Mouse (Mus musculus) hindbrain, embryonic 15.5 days (tissue): ENCODE measurements around the gene Med28. TPM values are rescaled to one million over a fixed set of nuclear protein-coding genes. Genes with fewer than 3 reads are reported as not detected.

Experiments used
- ATAC-seq: fragments of 200-750 bp; cut with Nextera tagmentation; 2 replicates; pipeline ENCODE4 v1.8.0; 2017; ENCODE audit warnings: low read depth, moderate number of reproducible peaks, moderate TSS enrichment; ENCODE audit not compliant: low FRiP score
- H3K27ac ChIP-seq: fragments of 300-500 bp; sonication (generic); replicated peaks from 2 replicates; pipeline ENCODE4 v1.5.1; 2015; ENCODE audit warnings: mild to moderate bottlenecking, inconsistent platforms
- H3K27me3 ChIP-seq: fragments of 300-500 bp; sonication (generic); 2 replicates; pipeline ENCODE4 v1.6.1; 2015; ENCODE audit warnings: control low read depth, inconsistent platforms
- H3K36me3 ChIP-seq: fragments of 300-500 bp; sonication (generic); 2 replicates; pipeline ENCODE4 v1.6.1; 2015; ENCODE audit warnings: control low read depth, inconsistent platforms
- H3K4me1 ChIP-seq: fragments of 300-500 bp; sonication (generic); replicated peaks from 2 replicates; pipeline ENCODE4 v1.6.1; 2015; ENCODE audit warnings: control low read depth, inconsistent platforms
- H3K4me2 ChIP-seq: fragments of 300-500 bp; sonication (generic); 2 replicates; pipeline ENCODE4 v1.6.1; 2015; ENCODE audit warnings: moderate library complexity, mild to moderate bottlenecking, inconsistent platforms
- H3K4me3 ChIP-seq: fragments of 300-500 bp; sonication (generic); 2 replicates; pipeline ENCODE4 v1.5.1; 2015; ENCODE audit warnings: mild to moderate bottlenecking, inconsistent platforms
- H3K9ac ChIP-seq: fragments of 300-500 bp; sonication (generic); 2 replicates; pipeline ENCODE4 v1.6.1; 2015; ENCODE audit warnings: inconsistent platforms
- H3K9me3 ChIP-seq: fragments of 300-500 bp; sonication (generic); 2 replicates; pipeline ENCODE4 v1.6.1; 2016; ENCODE audit warnings: control low read depth, inconsistent platforms
- WGBS: fragments of 180-500 bp; shearing (Covaris S2); methylation state at CpG from one replicate; pipeline ENCODE4 v1.1.7; 2015; 5-methylcytosine and 5-hydroxymethylcytosine counted together
- polyA plus RNA-seq: library from polyadenylated mRNA; unstranded; fragments of >200 nt; fragmentation: Nextera tagmentation; extraction: Ambion mirVana; gene quantifications from 2 replicates; pipeline ENCODE4 v1.2.1, GENCODE M21; 2015

Med28 gene
- polyA plus RNA-seq, 1 experiment from 2014 or later, result 249 TPM

DNA sequence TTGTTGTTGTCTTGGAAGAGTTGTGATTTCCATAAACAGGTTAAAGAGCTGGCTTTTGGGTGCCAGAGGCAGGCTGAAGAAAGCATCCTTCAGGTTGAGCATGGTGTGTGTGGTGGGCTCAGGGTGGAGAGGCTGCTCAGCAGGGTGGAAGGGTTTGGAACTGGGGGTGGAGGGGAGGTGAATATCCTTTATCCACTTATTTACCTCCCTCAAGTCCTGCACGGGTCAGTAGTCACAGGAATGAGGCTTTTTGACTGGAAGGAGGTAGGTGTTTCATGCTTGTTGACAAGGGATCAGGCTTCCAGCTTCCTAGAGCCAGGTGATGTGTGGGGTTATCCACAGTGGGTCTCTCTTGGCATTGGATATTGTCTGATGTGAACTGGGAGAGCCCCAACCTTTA, 5.4 kb upstream of the Med28 start:
- ATAC-seq, result no peak
- Histone ChIP-seq H3K4me3 (no peak overlapping the region), H3K27ac (no peak overlapping the region), H3K36me3 (peaks cover 23% of the 10 kb centered on the region), H3K4me1 (peaks cover 3% of the 10 kb centered on the region; the same call in 1 of the 2 replicates), H3K4me2 (no peak overlapping the region), H3K9ac (no peak overlapping the region), H3K27me3 (no peaks in the 10 kb centered on the region), H3K9me3 (no peaks in the 10 kb centered on the region)
- 88% methylated on average over 1 of the region's 1 CpGs for WGBS

DNA sequence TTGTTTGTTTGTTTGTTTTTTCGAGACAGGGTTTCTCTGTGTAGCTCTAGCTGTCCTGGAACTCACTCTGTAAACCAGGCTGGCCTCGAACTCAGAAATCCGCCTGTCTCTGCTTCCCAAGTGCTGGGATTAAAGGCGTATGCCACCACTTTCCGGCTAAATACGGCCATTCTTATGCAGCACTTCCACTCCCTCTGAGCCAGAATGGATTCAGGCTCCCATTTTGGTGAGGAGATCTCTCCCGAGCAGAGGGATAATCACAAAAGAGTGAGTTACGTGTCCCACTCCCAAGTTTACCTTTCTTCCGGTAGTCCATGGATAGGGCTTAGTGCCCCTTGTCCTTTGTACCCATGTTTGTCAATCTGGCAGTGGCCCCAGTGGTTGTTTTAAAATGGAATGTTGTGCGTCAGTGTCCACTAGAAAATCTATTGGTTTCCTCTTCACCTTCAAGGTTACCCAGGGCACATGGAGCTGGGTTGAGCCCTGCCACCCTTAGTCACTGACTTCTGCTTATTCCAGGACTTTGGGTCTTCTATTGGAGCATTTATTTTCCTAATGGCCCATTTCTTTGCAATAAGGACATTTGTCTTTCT, 4.8 kb upstream of the Med28 start:
- Histone ChIP-seq H3K27me3 (no peaks in the 10 kb centered on the region), H3K27ac (no peak overlapping the region), H3K4me2 (no peak overlapping the region), H3K4me3 (no peak overlapping the region), H3K4me1 (peaks cover 6% of the 10 kb centered on the region; the same call in 1 of the 2 replicates), H3K9me3 (no peaks in the 10 kb centered on the region), H3K9ac (no peak overlapping the region), H3K36me3 (peaks cover 18% of the 10 kb centered on the region)
- WGBS, result 94% methylated on average over 10 of the region's 10 CpGs
- no peak for ATAC-seq

DNA sequence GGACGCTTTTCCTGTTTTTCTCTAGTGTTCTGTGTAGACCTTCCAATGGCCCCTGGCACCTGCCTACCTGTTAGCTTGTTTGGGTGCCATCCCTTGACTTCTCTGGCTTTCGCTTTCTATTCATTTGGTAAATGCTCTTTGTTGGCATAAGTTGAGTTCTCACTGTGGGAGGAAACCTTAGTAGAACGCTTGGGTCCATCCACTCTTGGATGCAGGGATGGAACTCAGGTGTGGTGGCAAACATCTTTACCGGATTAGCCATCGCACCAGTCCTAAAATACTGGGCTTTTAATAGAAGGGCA, 731 bp downstream of the Med28 start:
- peak overlapping the region; percentile 96 for H3K4me2 ChIP-seq
- 5% methylated on average over 5 of the region's 5 CpGs for WGBS
- no peak overlapping the region for H3K27ac ChIP-seq
- H3K9me3 ChIP-seq, result no peaks in the 10 kb centered on the region
- H3K9ac ChIP-seq, result peak overlapping the region; percentile 98
- peaks cover 10% of the 10 kb centered on the region for H3K36me3 ChIP-seq
- H3K27me3 ChIP-seq, result no peaks in the 10 kb centered on the region
- no peak for ATAC-seq
- H3K4me3 ChIP-seq, result peak overlapping the region; percentile 95
- H3K4me1 ChIP-seq, result peaks cover 22% of the 10 kb centered on the region

DNA sequence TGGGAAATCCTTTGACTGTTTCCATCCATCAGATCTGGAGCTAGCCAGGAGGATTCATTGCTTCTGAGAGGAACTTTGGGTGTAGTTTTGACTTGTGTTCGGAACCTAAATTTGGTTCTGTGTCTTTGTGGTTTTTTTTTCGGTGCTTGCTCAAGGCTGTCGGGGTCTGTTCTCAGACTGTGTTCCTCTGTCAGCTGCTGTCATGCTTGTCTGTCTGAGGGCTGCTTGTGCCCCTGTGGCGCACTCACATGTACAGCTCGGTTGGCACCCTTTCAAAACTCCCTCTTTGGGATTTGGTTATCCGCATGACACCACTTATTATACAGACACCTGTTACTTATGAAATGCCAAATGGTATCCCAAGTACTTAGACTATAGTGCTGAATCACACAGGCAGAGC, 1.6 kb downstream of the Med28 start:
- H3K9me3 ChIP-seq, result no peaks in the 10 kb centered on the region
- no peaks in the 10 kb centered on the region for H3K27me3 ChIP-seq
- no peak overlapping the region for H3K9ac ChIP-seq
- WGBS, result 86% methylated on average over 6 of the region's 6 CpGs
- no peak overlapping the region for H3K27ac ChIP-seq
- peaks cover 22% of the 10 kb centered on the region for H3K4me1 ChIP-seq
- 0 out of 2 replicates have a peak overlapping the region, but pooled peaks have one; percentile 95 for H3K4me3 ChIP-seq
- ATAC-seq, result no peak
- H3K4me2 ChIP-seq, result peak overlapping the region; percentile 96
- H3K36me3 ChIP-seq, result peaks cover 18% of the 10 kb centered on the region

DNA sequence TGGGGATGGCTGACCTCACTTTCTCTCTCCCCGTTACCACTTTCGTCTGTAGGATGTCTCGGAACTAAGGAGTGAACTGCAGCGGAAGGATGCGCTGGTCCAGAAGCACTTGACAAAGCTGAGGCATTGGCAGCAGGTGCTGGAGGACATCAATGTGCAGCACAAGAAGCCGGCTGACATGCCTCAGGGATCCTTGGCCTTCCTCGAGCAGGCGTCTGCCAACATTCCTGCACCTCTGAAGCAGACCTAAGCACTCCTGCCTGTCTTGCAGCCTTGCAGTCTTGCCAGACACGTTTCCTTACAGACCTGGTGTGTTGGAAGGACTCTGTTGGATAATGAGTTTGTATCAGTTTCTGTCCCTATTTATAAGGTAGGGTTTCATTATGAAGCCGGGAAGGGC, 5.1 kb downstream of the Med28 start:
- no peak overlapping the region for H3K4me2 ChIP-seq
- H3K4me3 ChIP-seq, result no peak overlapping the region
- 95% methylated on average over 10 of the region's 10 CpGs for WGBS
- ATAC-seq, result no peak
- no peak overlapping the region for H3K9ac ChIP-seq
- peaks cover 17% of the 10 kb centered on the region for H3K4me1 ChIP-seq
- H3K27me3 ChIP-seq, result no peaks in the 10 kb centered on the region
- peaks cover 52% of the 10 kb centered on the region for H3K36me3 ChIP-seq
- H3K9me3 ChIP-seq, result no peaks in the 10 kb centered on the region
- no peak overlapping the region for H3K27ac ChIP-seq

DNA sequence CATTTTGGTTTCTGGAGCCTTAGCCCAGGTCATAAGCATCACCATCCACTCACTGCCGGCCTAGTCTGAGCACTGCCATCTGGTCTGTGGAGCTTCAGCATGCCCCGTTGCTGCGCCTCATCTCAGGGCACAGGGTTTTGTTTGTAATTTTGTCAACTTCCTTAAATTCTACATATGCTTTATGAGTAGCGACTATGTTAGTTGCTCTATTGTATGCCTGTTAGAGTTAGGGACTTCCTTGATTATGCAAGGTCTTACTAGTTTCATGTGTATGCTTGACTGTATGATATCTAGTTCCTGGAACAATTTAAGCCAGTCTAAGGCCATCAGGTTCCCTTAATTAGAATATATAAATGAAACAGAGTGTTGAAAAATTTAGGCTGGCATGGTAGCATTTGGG, 6.3 kb downstream of the Med28 start:
- Histone ChIP-seq H3K27ac (no peak overlapping the region), H3K4me2 (no peak overlapping the region), H3K4me3 (no peak overlapping the region), H3K9me3 (no peaks in the 10 kb centered on the region), H3K27me3 (no peaks in the 10 kb centered on the region), H3K36me3 (peaks cover 60% of the 10 kb centered on the region), H3K4me1 (peaks cover 10% of the 10 kb centered on the region), H3K9ac (no peak overlapping the region)
- no peak for ATAC-seq
- WGBS, result 95% methylated on average over 4 of the region's 4 CpGs

DNA sequence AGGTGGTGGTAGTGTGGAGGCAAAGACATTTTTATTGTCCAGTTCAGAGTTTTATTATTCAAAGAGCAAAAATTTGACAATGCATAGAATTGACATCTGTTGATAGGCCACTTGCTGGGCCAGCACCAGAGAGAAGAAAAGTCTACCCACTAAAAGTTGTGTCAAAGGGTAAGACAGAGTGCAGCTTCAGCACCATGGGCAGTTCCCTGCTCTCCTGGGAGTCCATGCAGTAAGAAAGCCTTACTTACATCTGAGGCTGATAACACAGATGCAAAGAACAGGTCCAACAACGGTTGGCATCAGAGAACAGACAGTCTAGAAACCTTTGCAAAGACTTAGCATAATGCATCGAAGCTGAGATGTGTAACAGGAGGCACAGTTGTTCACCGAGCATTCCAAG, 9.7 kb downstream of the Med28 start:
- H3K4me3 ChIP-seq, result no peak overlapping the region
- H3K27ac ChIP-seq, result no peak overlapping the region
- no peak overlapping the region for H3K9ac ChIP-seq
- no peak for ATAC-seq
- 92% methylated on average over 3 of the region's 3 CpGs for WGBS
- no peaks in the 10 kb centered on the region for H3K27me3 ChIP-seq
- H3K36me3 ChIP-seq, result peaks cover 62% of the 10 kb centered on the region
- no peaks in the 10 kb centered on the region for H3K4me1 ChIP-seq
- no peaks in the 10 kb centered on the region for H3K9me3 ChIP-seq
- no peak overlapping the region for H3K4me2 ChIP-seq

DNA sequence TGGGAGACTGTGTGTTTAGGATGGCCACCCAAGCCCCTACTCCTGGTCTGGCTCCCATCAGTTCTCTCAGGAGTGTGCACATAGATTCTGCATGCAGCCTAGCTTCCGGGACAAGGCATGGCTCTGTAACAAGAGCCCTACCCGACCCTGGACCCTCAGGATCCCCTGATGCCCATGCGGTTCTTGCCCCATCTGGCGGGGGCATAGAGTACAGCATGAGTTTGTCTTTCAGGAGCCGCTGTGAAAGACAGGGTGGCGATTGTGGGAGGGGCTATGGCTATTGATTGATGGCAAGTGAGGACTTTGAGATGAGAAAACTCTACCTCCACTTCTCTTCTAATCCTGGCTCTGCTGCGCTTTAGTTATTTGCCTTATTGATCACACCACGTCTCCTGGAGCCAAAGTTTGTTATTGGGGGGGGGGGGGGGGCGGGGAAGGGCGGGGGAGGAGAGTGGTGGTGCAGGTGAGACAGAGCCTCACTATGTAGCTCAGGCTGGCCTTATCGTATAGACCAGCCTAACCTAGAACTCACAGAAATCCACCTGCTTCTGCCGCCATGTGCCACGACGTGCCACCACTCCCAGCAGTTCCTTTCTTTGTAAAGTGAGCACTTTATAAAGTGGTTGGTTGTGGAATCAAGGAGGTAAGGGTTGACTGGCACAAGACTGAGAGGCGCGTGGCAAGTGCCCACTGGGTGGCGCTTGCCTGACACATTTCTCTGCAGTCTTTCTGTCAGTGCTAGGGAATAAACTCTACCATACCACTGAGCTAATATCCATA, 14.5 kb downstream of the Med28 start:
- Histone ChIP-seq H3K27me3 (no peaks in the 10 kb centered on the region), H3K9me3 (no peaks in the 10 kb centered on the region), H3K9ac (no peak overlapping the region), H3K4me3 (no peak overlapping the region), H3K4me2 (peak overlapping the region; percentile 23), H3K4me1 (no peaks in the 10 kb centered on the region), H3K36me3 (peaks cover 16% of the 10 kb centered on the region), H3K27ac (no peak overlapping the region)
- WGBS, result 7% methylated on average over 15 of the region's 17 CpGs
- peak; percentile 74 for ATAC-seq

DNA sequence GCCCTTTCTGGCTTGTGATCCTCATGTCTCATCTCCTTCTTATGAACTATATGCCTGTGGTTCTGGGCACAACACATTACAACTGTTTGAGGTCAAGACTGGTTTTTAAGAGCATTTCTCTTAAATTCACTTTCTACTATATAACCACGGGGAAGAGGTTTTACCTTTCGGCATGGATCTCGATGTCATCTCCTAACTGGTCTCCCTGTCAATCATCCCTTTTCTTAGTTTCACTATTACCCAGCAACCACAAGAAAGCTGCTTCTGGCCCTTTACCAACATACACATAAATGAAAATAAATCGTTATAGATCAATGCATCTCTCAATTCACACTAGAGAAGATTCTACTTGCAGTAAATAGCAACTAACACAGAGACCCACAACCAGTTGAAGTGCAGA, 15.1 kb downstream of the Med28 start:
- no peak for ATAC-seq
- Histone ChIP-seq H3K27me3 (no peaks in the 10 kb centered on the region), H3K27ac (no peak overlapping the region), H3K9ac (no peak overlapping the region), H3K4me3 (no peak overlapping the region), H3K4me1 (no peaks in the 10 kb centered on the region), H3K36me3 (peaks cover 9% of the 10 kb centered on the region), H3K4me2 (no peak overlapping the region), H3K9me3 (no peaks in the 10 kb centered on the region)
- WGBS, result 70% methylated on average over 4 of the region's 4 CpGs

DNA sequence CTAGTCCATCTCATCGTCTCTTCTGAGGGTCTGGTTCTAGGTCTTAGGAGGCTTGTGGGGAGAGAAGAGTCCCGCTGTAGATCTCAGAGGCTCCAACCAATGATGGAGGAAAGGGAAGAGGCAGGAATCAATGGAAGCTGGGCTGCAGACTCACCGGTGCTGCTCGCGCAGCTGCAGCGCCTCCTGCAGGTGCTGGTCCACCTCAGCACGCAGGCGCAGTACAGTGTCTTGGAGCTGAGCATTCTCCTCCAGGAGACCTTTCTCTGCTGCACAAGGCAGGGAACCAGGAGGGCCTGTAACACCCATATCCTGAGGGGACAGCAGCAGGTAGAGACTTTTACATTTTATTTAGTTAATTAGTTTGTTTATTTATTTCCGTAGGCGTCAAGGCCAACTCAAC, 19.5 kb downstream of the Med28 start:
- WGBS, result 58% methylated on average over 10 of the region's 10 CpGs

DNA sequence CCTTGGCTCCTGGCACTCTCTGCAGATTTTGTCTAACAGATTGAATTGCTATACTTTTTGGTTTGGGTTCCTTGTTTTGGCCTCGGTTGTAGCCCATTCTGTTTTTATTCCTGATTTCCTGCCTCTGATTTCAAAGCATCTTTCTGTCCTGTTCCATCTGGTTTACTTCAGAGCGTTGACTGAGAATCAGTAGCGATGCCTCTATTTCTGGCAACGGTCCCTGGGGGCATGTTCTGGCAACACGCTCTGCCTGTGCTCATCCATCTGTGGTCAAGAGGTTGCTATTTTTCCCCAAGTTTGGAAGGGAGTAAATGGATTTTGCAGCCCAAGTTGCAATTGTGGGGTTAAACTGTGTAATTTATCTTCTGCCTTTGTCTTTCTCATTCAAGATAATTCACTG, 23.3 kb downstream of the Med28 start:
- Histone ChIP-seq H3K4me1 (no peaks in the 10 kb centered on the region), H3K27ac (no peak overlapping the region), H3K9me3 (no peaks in the 10 kb centered on the region), H3K4me2 (no peak overlapping the region), H3K36me3 (no peaks in the 10 kb centered on the region), H3K4me3 (no peak overlapping the region), H3K9ac (no peak overlapping the region), H3K27me3 (no peaks in the 10 kb centered on the region; the same call in 1 of the 2 replicates)
- WGBS, result 49% methylated on average over 5 of the region's 5 CpGs
- ATAC-seq, result no peak

More for the DNA sequence above, 19.5 kb downstream of the Med28 start:
- Histone ChIP-seq H3K4me2 (no peak overlapping the region), H3K4me3 (no peak overlapping the region), H3K9me3 (no peaks in the 10 kb centered on the region), H3K4me1 (no peaks in the 10 kb centered on the region), H3K27ac (no peak overlapping the region), H3K36me3 (no peaks in the 10 kb centered on the region), H3K27me3 (no peaks in the 10 kb centered on the region; the same call in 1 of the 2 replicates), H3K9ac (no peak overlapping the region)
- ATAC-seq, result no peak

DNA sequence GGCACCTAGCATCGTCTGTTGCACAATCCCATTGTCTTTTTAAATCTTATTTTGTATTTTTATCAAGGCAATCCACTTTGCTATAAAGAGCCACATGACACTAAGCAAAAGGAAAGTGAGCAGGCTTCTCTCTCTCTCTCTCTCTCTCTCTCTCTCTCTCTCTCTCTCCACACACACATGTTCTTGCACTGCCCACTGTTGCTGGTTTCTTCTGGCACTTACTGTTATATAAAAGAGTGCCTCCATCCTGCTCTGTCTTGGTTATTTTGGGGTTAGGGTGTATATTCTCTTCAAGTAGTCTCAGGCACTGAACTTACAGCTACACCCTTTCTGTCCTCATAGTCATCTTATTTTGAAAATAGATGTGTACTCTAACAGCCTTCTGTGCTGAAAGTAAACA, 29.6 kb downstream of the Med28 start:
- Histone ChIP-seq H3K4me1 (no peaks in the 10 kb centered on the region), H3K4me2 (no peak overlapping the region), H3K9ac (no peak overlapping the region), H3K27ac (no peak overlapping the region), H3K36me3 (no peaks in the 10 kb centered on the region), H3K27me3 (no peaks in the 10 kb centered on the region), H3K4me3 (no peak overlapping the region), H3K9me3 (no peaks in the 10 kb centered on the region)
- 97% methylated on average over 1 of the region's 1 CpGs for WGBS
- no peak for ATAC-seq

DNA sequence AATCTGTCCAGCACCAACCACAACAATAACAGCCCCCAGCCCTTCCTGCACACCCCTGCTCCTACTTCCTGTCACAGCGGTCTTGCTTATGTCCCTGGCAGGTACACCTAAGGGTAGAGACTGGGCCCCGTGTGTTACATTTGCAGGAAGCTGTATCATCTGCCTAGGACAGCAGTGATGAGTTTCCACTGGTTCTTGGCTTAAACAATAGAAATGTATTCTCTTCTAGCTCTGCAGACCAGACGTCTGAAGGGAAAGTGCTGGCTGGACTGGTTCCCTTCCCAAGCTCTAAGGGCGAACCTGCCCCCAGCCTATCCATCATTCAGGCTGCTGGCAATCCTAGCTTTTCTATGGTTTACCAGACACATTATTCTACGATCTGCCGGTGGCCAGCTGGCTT, 44.0 kb downstream of the Med28 start:
- no peak overlapping the region for H3K4me2 ChIP-seq
- H3K4me3 ChIP-seq, result no peak overlapping the region
- no peak for ATAC-seq
- H3K4me1 ChIP-seq, result no peaks in the 10 kb centered on the region
- no peak overlapping the region for H3K9ac ChIP-seq
- no peaks in the 10 kb centered on the region for H3K27me3 ChIP-seq
- 63% methylated on average over 6 of the region's 6 CpGs for WGBS
- H3K27ac ChIP-seq, result no peak overlapping the region
- H3K9me3 ChIP-seq, result no peaks in the 10 kb centered on the region
- H3K36me3 ChIP-seq, result no peaks in the 10 kb centered on the region
